Mouse (Mus musculus): Measurements from ENCODE around the gene Nectin3. TPM values are rescaled to one million over a fixed set of nuclear protein-coding genes. Genes with fewer than 3 reads are reported as not detected.

Nectin3 gene
- total RNA-seq (2021), result 10 to 100 TPM; 26.1 to 28.5 TPM
- long read RNA-seq, experiment 1, full-length matches to known transcripts, result 62 of 68 reads
- long read RNA-seq, experiment 1, partial matches to known transcripts, result 1 of 68 reads
- long read RNA-seq, experiment 1, other reads (novel, unspliced or antisense), result 5 of 68 reads
- long read RNA-seq, experiment 2, transcript Nectin3-201 (6 exons, 3,062 nt), result major isoform, 18 of 26 reads
- long read RNA-seq, experiment 2, partial matches to known transcripts, result 0 of 26 reads
- long read RNA-seq, experiment 2, other reads (novel, unspliced or antisense), result 6 of 26 reads

DNA sequence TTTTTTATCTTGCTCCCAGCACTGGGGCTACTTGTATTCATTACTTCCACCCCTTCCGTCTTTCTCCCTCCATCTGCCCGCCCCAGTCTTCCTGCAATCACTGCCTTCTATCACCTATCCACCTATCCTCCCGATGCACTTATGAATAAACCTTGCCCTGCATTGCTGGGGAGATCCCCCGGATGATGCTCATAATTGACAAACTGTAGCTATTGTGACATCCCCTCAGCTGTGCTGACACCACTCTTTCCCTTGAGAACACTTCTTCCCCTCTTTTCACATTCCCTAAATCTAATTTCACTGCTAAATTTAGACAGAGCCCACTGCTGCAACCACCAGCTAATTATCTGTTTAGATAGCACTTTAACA, at the start of gene Nectin3:
Gene Nectin3, minus strand, starts transcription at position 105 of the 369 bp plus-strand sequence.
- DNase-seq, result no peak

DNA sequence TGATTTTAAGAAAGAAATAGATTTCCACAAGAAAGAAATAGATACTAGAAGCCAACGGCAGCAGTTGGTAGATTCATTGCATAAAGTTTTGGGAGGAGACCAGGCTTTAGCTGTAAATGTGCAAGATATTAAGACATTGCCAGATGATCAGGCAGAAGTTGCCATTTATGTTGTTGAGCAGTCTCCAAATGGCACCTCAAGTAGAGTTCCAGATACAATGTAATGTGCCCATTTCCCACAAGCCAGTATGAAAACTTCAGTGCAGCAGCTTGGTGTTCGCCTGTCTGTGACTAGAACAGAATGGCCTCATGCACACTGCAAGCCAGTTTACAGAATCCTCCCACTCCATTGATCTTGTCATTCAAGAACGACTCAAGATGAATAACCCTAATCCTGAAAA, 39.8 kb upstream of the Nectin3 start:
- no peak for DNase-seq

DNA sequence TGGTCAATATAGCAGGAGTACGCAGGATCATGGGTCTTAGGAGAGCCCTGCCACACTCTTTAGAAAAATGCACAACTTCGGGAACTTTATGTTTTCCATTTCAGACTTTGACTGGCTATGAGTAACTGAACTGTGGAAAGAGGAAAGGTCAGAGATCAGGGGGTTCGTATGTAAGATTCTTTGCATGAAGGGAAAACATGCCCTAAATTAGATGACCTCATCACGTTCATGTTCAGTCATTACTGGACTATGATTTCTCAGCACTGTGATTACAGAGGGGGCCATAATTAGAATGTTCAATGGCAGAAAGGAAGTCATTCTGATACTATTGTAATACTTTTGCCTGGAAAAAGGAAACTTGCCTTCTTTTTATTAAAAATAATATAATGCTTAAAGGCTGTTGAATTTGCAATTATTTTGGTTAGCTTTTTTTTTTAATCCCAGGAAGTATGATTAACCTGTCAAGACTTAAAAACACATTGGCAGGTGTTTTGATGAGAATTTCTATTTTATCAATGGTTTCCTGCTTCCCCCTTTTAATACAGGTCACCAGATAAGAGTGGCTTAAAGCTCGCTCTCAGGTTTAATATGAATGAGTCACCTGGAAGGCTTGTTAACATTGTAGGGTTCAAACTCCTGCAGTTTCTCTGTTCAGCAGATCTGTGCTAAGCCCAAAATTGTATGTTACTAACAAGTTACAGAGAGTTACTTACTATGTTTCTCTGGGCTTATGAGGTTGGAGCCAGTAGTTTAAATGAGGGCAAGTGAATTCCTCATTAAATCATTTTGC, 34.3 kb upstream of the Nectin3 start:
- DNase-seq, result no peak

GRCm38 (mm10) chr16:46531023-46531422, 32.7 kb upstream of the Nectin3 start:
- DNase-seq, result no peak

GRCm38 (mm10) chr16:46520885-46521417, 22.6 kb upstream of the Nectin3 start:
- DNase-seq, result no peak

DNA sequence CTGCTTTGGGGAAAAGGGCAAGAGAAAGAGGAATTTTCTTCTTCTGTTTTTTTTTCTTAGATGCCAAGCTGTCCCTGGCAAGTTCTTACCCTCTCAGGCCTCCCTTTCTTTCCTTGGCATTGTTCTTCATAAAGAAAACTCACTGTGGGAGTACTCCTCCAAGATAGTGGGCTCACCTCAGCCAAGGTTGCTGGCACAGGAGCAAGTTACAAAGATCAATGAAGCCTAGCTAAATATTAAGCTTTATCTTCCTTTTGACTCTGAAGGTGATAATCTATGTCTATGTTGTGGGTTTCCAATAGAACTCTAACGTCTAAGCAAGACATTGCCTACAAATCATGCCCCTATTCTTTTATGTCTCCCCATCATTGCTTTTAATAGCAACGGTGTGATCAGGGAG, 21.3 kb upstream of the Nectin3 start:
- no peak for DNase-seq

GRCm38 (mm10) chr16:46507944-46508333, 9.6 kb upstream of the Nectin3 start:
- no peak for DNase-seq

GRCm38 (mm10) chr16:46507260-46507943, 9.1 kb upstream of the Nectin3 start:
- no peak for DNase-seq

- DNase-seq, result no peak
These were observed 5.7 kb upstream of the Nectin3 start for GRCm38 (mm10) chr16:46504006-46504405.

DNA sequence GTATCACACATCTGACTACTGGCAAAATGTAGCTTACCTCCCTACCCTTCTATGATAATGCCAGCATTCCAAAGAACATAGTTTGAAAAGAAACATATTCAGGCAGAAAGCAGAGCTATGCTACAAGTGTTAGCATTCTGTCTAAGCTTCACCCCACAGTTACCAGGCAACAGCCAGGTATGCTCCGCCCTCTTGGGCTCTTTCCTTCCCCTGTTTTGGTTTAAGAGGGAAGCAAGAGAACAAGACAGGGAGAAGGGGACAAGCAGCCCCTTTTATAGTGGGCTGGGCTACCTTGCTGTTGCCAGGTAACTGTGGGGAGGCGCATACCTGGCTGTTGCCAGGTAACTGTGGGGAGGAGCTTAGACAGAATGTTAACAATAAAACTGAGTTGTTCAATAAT, 4.0 kb upstream of the Nectin3 start:
- DNase-seq, result no peak

DNA sequence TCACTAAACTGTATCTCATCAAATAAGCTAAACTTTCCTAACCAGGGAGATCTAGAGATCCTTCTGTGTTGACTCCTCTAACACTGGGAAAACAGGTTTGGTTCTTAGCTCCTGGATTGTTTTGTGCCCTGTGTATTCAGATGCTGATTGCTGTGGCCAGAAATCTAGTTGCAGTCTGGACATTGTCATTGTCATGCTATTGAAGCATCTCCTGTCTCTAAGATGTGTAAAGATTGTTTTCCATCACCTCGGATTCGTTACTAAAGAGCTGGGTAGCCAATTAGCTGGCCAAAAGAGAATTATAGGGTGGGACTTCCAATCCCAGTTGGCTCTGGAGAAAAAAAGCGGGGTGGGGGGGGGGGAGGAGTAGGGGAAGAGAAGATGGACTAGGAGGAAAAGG, 2.4 kb upstream of the Nectin3 start:
- DNase-seq, result no peak

DNA sequence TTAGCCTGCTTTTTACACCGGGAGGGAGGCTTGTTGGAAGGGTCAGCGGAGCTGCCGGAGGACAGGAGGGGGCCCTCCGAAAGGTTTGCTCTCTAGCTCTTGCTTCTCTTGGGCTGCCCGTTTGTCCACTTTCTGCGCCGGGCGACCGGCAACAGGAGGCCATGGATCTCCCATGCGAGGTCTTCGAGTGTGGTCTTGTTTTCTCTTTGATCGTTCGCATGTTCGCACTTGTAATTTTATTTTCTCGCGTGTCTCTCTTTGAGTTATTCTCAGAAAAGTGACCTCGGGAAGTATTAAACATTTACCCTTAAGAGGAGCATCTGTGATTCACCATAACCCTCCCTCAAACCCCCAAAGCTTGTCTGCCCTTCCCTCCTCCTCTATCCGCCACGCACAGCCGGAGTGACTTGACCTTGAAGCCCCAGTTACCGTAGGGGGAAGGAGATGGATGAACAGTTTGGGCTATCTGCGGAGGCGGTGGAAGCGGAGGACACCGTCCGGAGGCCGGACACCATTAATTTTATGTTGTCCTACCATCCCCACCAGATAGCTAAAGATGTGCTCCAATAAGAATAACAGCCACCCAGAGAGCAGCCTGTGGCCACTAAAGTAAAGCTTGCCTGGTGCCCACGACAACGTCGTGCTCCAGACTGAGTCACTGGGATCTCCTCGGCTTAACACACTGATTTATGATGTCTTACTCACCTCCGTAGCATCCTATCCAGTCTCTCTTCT, 472 bp downstream of the Nectin3 start:
- DNase-seq, result peak; percentile 27

DNA sequence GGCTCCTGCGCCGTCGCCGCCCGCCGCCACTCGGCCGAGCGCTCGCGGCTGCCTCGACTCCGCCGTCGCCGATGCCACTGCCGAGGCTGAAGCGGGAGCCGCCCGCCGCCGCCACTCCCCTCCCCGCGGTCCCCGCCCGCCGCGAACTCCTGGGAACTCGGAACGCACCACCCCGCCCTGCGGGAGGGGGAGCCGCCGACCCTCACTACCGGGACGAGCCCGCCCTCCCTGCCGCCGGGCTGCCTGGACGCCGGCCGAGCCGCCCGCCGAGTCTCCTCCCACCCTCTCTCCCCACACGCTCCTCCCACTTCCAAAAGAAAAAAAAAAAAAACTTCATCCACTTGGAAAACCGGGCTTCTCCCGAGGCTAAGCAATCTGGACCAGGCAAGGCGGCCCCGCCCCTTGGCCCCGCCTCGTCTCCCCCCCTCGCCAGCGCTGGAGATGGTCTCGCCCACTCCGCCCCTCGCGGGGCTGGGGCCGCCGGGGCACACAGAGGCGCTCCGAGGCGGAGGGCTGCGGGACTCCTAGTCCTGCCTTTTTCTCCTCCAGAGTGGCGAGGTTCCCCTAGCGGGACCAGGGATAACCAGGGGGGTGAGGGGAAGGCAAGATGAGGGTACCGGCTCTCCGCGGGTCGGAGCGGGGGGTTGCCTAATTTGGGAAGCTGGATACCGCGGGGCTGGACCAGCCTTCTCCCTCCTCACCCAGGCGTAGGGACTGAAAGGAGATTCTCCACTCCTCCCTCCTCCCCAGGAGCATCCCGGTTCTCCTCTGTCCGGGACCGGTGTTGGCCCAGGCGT, 1.2 kb downstream of the Nectin3 start:
- peak; percentile 97 for DNase-seq

DNA sequence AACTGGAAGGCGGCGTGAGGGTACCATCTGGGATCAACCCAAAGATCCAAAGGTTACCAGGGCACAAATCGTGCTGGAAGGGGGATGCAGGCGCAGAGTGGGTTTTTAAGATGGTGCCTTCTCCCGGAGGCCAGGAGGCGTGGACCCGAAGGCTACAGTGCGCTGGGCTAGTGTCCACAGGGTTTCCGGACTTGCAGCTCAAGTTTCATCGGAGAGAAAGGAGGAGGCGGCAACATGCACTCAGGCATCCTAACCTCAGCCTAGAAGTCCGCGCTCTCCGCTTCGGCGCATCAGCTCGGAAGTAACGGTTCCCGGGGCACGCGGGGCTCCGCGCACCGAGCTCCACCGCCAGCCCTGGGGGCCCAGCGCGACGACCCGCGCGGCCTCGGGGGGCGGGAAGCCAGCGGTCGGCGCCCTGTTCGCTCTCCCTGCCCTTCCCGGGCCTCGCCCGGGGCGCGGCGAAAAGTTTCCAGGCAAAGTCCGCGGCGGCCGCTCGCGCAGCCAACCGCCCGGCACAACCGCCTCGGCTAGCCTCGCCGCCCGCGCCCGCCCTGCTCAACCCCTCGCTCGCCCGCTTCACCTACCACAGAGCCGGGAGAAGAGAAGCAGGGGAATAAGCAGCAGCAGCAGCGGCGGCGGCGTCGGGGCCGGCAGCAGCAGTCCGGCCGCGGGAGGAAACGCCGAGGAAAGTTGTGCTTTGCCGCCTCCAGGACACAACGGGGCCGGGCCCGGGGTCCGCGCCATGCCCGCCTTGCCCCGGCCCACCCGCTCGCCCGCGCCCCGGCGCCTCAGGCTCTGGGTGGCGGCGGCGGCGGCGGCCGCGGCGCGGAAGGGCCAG, 2.1 kb downstream of the Nectin3 start:
- peak; percentile 69 for DNase-seq

DNA sequence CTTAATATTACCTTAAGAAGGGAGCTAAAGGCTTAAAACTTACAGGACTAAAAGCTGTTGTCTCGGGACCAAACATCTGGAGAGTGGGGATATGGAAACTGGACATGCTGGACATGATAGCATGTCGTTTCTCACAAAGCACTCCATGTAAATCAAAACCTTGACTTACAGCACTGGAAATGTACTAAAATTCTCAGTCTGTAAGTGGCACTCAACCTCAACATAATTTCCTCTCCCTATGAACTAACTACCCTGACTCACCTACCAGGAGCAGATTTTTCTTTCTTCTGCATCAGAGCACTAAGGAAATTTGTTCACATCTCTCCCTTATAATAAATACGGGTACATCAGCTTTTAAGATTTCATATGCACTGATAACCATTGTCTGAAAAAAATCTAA, 3.1 kb downstream of the Nectin3 start:
- no peak for DNase-seq

GRCm38 (mm10) chr16:46487436-46488097, 10.8 kb downstream of the Nectin3 start:
- DNase-seq, result peak; percentile 61

- DNase-seq, result no peak
These were observed 21.0 kb downstream of the Nectin3 start for GRCm38 (mm10) chr16:46477336-46477735.

DNA sequence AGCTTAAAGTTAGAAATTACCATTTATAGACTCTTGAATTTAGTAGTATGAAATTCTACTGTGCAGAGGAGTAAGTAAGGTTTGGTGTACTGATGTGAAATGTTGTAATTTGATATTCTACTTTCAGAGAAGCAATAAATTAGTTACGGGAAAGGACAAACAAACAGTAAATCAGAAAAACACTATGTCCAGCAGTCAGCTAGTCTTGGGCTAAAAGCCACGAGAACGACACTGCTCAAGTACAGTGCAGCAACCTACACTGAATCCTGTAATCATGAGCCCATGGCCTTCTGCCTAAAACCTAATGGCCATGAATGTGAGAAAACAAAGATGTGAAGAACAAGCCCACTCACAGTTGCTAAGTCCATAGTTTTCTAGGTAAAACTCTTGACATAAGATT, 46.9 kb downstream of the Nectin3 start:
- no peak for DNase-seq

DNA sequence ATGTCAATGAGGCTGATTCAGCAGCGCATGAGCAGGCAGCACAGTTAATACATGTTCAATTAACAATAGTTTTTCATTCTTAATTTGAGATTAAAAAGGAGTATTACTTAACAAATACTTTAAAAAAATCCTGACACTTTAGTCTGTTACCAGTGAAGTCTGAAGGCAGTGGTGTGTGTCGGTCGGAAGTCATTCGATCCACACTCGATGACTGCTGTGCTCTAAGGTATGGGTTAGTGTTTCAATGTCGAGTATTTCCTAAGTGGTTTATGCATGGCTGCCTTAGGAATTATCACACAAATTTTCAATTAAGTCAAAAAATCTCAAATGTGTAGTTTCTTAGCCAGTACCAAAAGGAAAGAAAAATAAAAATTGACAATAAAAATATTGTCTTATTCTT, 49.3 kb downstream of the Nectin3 start:
- no peak for DNase-seq

DNA sequence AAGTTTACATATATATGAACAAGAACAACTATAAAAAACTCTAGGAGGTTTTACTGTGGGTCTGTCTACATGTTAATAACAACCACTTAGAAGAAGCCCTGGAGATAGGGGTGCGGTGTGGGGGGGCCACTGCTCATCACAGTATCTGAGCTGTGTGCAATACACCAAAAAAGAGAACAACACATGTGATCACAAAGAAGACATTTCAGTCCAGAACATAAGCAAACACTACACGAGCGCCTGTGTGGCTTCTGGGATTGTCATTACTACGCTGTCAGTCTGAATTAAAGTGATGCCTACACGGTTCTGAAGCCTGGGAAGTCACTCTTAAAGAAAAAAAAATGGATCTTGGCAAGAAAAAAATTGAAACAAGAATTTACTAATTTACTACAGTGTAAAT, 67.0 kb downstream of the Nectin3 start:
- no peak for DNase-seq

All from adrenal gland, postnatal 10 days (tissue).